Mouse (Mus musculus) T-helper 2 cell (primary cell): ENCODE data around the gene Ybx1.

Experiments
- in situ Hi-C: fragments of 300-600 bp; cut with MboI, MseI; formaldehyde crosslinking; loops from one replicate; pipeline ENCODE4 v1.15.1; 2025; ENCODE audit warnings: high pct_unique_total_duplicates

Gene Ybx1

GRCm38 (mm10) chr4:119241664-119242063 is 52.7 kb downstream of the Ybx1 start:
- in situ Hi-C loops = loop anchor here (25.0 kb wide), 1 partner anchor 1046 kb away; the partner anchor contains the start of gene Foxo6

- in situ Hi-C loops = loop anchor here (25.0 kb wide), 1 partner anchor 1048 kb away; the partner anchor contains the start of gene Foxo6
Observed at GRCm38 (mm10) chr4:119239181-119239682, 55.2 kb downstream of the Ybx1 start.

GRCm38 (mm10) chr4:119238661-119239060 is 55.7 kb downstream of the Ybx1 start:
- in situ Hi-C loops = loop anchor here (25.0 kb wide), 1 partner anchor 1049 kb away; the partner anchor contains the start of gene Foxo6

GRCm38 (mm10) chr4:119234348-119234747 is 60.1 kb downstream of the Ybx1 start:
- in situ Hi-C loops = loop anchor here (25.0 kb wide), 1 partner anchor 1053 kb away; the partner anchor contains the start of gene Foxo6

DNA sequence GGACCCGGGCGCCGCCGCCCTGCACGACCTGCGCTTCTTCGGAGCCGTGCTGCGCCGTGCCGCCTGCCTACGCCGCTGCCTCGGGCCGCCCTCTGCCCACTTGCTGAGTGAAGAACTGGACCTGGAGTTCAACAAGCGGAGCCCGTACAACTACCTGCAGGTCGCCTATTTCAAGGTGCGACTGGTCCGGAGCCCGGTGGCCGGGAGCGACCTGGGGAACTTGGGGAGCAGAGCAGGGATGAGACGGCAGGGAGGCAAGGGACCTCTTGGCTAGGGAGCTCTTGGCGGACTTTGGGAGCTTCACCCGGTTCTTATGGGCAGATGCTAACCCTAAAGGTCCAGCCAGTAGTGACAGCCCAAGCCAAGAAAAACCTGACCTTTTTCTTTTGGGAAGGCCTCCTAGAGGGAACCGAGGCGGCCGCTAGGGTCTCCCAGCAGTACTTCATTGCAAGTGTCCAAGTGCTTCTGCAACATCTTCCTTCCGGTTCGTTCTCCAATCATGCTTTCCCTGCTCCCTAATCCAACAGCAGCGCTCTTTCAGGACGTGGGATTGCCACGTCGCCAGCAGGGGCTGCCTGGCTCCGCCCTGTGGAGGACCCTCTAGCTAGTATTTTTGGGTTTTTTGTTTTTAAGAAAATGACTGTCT is 61.0 kb downstream of the Ybx1 start:
- in situ Hi-C loops = loop anchor here (25.0 kb wide), 1 partner anchor 1054 kb away; the partner anchor contains the start of gene Foxo6

- in situ Hi-C loops = loop anchor here (25.0 kb wide), 1 partner anchor 1055 kb away; the partner anchor contains the start of gene Foxo6
Observed at GRCm38 (mm10) chr4:119232410-119233255, 61.8 kb downstream of the Ybx1 start, which contains the start of the genes AU022252 and P3h1. AU022252 (minus strand) TSS chr4:119232712. P3h1 (plus strand) TSS chr4:119232915.
